Mouse (Mus musculus): ENCODE measurements around the gene Cbx4. TPM values are rescaled to one million over a fixed set of nuclear protein-coding genes. Genes with fewer than 3 reads are reported as not detected.

Cbx4 gene
- polyA plus RNA-seq, 1 experiment from 2014 or later, result 13.3 TPM

DNA sequence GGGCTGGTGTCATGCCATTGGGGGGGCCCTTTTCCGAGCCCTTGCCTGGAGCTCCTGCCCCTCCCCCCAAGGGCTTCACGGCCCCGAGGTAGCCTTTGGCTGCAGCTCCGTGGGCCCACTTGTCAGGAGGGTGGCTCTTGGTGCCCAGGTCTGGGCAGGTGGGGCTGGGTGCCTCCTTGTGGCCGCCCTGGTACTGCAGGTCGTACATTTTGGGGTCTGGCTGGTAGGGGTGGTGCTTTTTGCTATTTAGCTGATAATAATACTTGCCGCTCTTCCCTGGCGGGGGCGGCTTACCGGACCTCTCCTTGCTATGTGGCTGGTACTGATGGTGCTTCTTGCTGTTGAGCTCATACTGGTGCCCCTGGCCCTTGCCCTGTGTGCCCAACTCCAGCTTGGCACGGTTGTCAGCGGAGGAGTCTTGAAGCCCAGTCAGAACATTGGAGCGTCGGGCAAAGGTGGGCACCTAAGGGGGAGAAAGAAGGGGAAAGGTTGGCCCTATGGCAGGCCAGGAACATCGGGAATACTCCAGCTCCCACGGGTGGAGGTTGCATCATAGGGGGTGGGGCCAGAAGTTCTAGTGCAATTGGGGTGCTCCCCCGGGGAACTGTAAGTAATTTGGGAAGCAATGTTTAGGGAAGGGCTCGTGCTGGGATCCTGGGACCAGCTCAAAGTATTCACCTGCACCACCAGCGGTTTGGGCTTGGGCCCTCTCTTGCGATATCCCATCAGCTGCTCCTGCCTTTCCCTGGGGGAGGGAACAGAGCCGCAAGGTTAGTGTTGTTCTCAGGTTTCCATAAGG is 4.0 kb downstream of the Cbx4 start:
- Histone ChIP-seq H3K27ac (no peak overlapping the region), H3K9me3 (no peaks in the 10 kb centered on the region), H3K27me3 (no peaks in the 10 kb centered on the region), H3K4me1 (peaks cover 74% of the 10 kb centered on the region), H3K36me3 (peaks cover 24% of the 10 kb centered on the region), H3K9ac (no peak overlapping the region), H3K4me2 (no peak overlapping the region), H3K4me3 (no peak overlapping the region)
- ATAC-seq (ENCODE audit: borderline replicate concordance, extremely low read depth, low FRiP score, low TSS enrichment), result no peak
- WGBS, result 50% methylated on average over 21 of the region's 21 CpGs

DNA sequence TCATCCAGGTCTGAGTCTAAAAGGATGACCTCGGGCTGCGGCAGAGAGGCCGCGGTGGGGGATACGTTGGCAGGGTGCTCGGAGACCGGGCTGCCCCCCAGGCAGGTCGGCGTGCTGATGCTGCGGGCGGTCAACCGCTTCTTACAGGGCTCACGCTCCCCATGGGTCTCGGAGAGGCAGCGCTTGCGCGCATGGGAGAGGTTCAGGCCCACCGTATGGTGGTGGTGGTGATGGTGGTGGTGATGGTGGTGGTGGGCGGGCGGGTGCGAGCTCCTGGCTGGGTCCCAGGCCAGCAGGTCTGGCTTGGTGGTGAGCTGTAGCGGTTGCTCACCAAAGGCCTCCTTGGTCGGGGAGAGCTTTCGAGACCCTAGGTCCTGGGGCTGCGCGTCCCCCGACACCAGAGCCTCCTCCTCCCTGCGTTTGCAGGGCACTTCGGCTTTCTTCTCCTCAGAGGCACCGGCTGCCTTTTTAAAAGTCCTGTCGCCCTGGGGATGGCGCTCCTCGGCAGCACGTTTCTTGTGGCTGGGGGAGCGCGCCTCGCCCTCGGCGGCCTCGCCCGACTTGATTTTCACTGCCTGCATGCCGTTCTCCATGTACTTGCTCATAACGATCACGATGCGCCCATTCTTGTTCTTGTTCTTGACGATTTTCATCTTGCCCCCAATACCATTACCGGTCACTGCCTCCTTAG is 4.7 kb downstream of the Cbx4 start:
- H3K27ac ChIP-seq, result no peak overlapping the region
- no peak overlapping the region for H3K4me3 ChIP-seq
- no peak for ATAC-seq (ENCODE audit: borderline replicate concordance, extremely low read depth, low FRiP score, low TSS enrichment)
- 62% methylated on average over 47 of the region's 47 CpGs for WGBS
- no peaks in the 10 kb centered on the region for H3K9me3 ChIP-seq
- no peak overlapping the region for H3K9ac ChIP-seq
- H3K4me1 ChIP-seq, result peaks cover 67% of the 10 kb centered on the region
- no peaks in the 10 kb centered on the region for H3K27me3 ChIP-seq
- peaks cover 24% of the 10 kb centered on the region for H3K36me3 ChIP-seq
- H3K4me2 ChIP-seq, result no peak overlapping the region

GRCm38 (mm10) chr11:119080461-119081147 is 5.4 kb downstream of the Cbx4 start:
- no peak for ATAC-seq (ENCODE audit: borderline replicate concordance, extremely low read depth, low FRiP score, low TSS enrichment)
- Histone ChIP-seq H3K27me3 (no peaks in the 10 kb centered on the region), H3K36me3 (peaks cover 24% of the 10 kb centered on the region), H3K9me3 (no peaks in the 10 kb centered on the region), H3K4me3 (no peak overlapping the region), H3K9ac (no peak overlapping the region), H3K27ac (no peak overlapping the region), H3K4me2 (no peak overlapping the region), H3K4me1 (peaks cover 67% of the 10 kb centered on the region)
- 62% methylated on average over 33 of the region's 33 CpGs for WGBS

GRCm38 (mm10) chr11:119079445-119079837 is 6.6 kb downstream of the Cbx4 start:
- 44% methylated on average over 7 of the region's 7 CpGs for WGBS
- peak overlapping the region; percentile 72 for H3K27ac ChIP-seq
- peaks cover 24% of the 10 kb centered on the region for H3K36me3 ChIP-seq
- H3K4me1 ChIP-seq, result peaks cover 65% of the 10 kb centered on the region
- H3K4me2 ChIP-seq, result peak overlapping the region; percentile 45
- H3K9ac ChIP-seq, result peak overlapping the region; percentile 16; the same call in 1 of the 2 replicates
- ATAC-seq (ENCODE audit: borderline replicate concordance, extremely low read depth, low FRiP score, low TSS enrichment), result no peak
- H3K27me3 ChIP-seq, result no peaks in the 10 kb centered on the region
- H3K4me3 ChIP-seq, result peak overlapping the region; percentile 0; the same call in 1 of the 2 replicates
- H3K9me3 ChIP-seq, result no peaks in the 10 kb centered on the region

DNA sequence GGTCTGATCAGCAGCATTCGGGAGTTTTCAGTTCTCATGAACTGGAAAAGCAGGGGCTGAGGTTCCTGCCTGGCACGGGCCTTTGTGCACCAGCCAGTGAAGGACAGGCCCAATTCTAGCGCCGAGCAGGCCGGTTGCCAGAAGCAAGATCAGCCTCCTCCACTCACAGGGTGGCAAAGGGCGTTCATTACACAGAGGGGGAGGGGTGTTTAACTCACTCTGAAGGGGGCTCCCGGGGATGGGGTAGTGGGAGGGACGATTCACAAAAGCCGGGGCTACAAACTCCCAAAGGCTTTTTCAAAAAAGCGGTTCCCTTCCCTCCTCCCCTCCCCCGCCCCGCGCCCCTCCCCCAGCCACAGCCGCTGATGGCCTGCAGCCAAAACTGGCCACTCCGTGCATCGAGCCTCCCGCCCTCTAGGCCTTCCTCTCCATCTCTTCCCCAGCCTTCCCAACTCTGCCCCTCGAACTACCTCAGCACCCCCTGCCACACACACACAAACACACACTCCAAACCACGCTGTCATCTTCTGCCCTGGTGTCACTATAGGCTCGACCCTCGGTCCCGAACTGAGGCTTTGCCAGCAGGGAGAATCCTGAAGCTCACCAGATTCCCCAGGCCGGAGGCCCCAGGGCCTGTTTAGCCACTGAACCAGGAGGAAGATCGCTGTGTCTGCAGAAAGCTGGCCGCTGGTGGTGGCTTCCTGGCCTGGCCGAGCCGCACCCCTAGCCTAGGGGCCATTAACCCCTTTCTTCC is 7.2 kb downstream of the Cbx4 start:
- 5% methylated on average over 23 of the region's 27 CpGs for WGBS
- Histone ChIP-seq H3K4me1 (peaks cover 60% of the 10 kb centered on the region), H3K9me3 (no peaks in the 10 kb centered on the region), H3K4me3 (peak overlapping the region; percentile 0), H3K27me3 (no peaks in the 10 kb centered on the region), H3K9ac (peak overlapping the region; percentile 20), H3K4me2 (peak overlapping the region; percentile 45), H3K27ac (peak overlapping the region; percentile 72), H3K36me3 (peaks cover 24% of the 10 kb centered on the region)
- ATAC-seq (ENCODE audit: borderline replicate concordance, extremely low read depth, low FRiP score, low TSS enrichment), result peak; percentile 68

DNA sequence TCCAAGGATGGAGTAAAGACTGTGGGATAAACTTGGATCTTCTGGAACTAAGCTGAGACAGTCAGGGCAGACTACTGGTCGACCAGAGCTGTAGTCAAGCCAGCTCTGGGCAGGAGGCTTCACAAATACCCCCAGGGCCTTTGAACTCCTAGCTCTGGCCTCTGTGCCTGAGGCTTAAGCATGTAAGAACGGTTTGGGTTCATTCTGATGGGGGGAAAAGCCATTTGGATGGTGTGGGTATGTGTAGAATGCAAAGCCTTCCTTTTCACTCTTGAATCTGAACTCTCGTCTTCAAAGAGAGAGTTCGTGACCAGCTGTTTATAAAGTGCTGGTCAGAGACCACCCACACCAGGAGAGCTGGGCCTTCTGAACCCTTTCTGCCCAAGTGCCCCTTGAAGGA is 8.3 kb downstream of the Cbx4 start:
- ATAC-seq (ENCODE audit: borderline replicate concordance, extremely low read depth, low FRiP score, low TSS enrichment), result no peak
- H3K4me3 ChIP-seq, result no peak overlapping the region
- H3K27me3 ChIP-seq, result no peaks in the 10 kb centered on the region
- peaks cover 56% of the 10 kb centered on the region for H3K4me1 ChIP-seq
- H3K9ac ChIP-seq, result no peak overlapping the region
- H3K27ac ChIP-seq, result peak overlapping the region; percentile 72; the same call in 1 of the 2 replicates
- H3K36me3 ChIP-seq, result peaks cover 24% of the 10 kb centered on the region
- no peak overlapping the region for H3K4me2 ChIP-seq
- no peaks in the 10 kb centered on the region for H3K9me3 ChIP-seq
- WGBS, result 71% methylated on average over 4 of the region's 4 CpGs

DNA sequence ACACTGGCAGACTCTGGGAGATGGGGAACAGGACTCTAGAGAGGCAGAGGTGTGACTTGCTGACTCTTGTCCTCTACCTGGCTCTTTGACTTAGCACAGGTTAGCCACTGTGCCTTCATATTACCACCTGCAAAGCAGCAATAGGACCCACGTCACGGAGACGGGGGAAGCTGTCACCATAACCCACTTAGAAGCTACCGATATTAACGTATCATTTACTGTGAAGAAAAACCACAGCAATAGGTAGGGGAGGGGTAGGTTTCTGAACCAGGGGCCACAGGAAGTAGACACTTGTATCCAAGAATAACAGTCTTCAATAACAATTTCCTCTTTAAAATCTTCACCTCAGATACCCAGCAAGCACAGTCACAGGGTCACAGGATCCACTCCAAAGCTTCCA is 10.2 kb downstream of the Cbx4 start:
- WGBS, result 89% methylated on average over 5 of the region's 5 CpGs
- H3K27me3 ChIP-seq, result no peaks in the 10 kb centered on the region
- peaks cover 7% of the 10 kb centered on the region for H3K36me3 ChIP-seq
- ATAC-seq (ENCODE audit: borderline replicate concordance, extremely low read depth, low FRiP score, low TSS enrichment), result no peak
- H3K4me2 ChIP-seq, result no peak overlapping the region
- no peak overlapping the region for H3K27ac ChIP-seq
- peaks cover 46% of the 10 kb centered on the region for H3K4me1 ChIP-seq
- no peak overlapping the region for H3K9ac ChIP-seq
- no peaks in the 10 kb centered on the region for H3K9me3 ChIP-seq
- no peak overlapping the region for H3K4me3 ChIP-seq

DNA sequence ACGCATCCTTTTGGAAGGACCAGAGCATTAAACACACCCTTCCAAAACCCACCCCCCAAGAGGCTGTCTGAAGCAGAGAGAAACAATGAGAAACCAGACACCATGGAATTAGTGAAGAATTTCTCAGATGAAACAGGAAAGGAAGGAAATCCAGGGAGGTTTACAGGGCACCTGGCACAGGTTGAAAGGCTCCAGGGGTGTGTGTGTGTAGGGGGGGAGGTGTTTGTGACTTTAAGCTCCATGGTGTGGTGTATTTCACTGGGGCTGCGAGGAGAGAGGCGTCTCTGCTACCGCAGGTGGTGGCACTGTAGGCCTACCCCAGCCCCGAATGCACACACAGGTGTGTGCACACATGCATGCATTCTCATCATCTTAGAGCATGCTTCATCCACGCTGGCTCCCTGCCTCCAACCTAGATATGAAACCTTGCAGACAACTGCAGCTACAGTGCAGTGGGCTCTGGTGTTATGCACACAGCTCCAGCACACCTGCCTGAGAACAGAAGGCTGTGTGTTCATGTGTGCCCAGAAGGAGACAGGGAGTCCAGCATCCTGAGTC is 12.1 kb downstream of the Cbx4 start:
- 69% methylated on average over 6 of the region's 6 CpGs for WGBS
- H3K36me3 ChIP-seq, result no peaks in the 10 kb centered on the region
- ATAC-seq (ENCODE audit: borderline replicate concordance, extremely low read depth, low FRiP score, low TSS enrichment), result no peak
- H3K9me3 ChIP-seq, result no peaks in the 10 kb centered on the region
- H3K27ac ChIP-seq, result no peak overlapping the region
- no peak overlapping the region for H3K4me2 ChIP-seq
- H3K9ac ChIP-seq, result no peak overlapping the region
- peaks cover 29% of the 10 kb centered on the region for H3K4me1 ChIP-seq
- H3K4me3 ChIP-seq, result no peak overlapping the region
- H3K27me3 ChIP-seq, result no peaks in the 10 kb centered on the region

DNA sequence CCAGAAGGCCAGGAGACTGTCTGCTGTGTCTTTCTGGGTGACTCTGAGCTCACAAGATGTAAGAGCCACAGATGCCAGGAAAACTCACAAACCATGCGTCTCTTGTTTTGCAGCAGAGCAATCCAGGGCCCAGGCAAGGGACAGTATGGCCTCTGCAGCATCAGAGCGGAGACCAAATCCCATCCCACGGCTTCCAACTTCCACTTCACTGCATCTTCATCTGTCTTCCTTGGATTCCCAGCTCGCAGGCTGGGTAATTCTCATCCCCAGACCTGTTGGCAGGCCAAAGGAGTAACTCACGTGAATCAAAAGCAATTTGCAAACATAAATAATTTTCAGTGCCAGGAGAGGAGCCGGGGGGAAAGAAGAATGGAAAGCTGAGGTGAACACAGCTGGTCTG is 13.0 kb downstream of the Cbx4 start:
- Histone ChIP-seq H3K4me2 (no peak overlapping the region), H3K4me1 (peaks cover 20% of the 10 kb centered on the region), H3K9ac (no peak overlapping the region), H3K27me3 (no peaks in the 10 kb centered on the region), H3K4me3 (no peak overlapping the region), H3K27ac (no peak overlapping the region), H3K9me3 (no peaks in the 10 kb centered on the region), H3K36me3 (no peaks in the 10 kb centered on the region)
- WGBS, result 67% methylated on average over 6 of the region's 6 CpGs
- no peak for ATAC-seq (ENCODE audit: borderline replicate concordance, extremely low read depth, low FRiP score, low TSS enrichment)

GRCm38 (mm10) chr11:119072239-119072638 is 13.8 kb downstream of the Cbx4 start:
- Histone ChIP-seq H3K27ac (no peak overlapping the region), H3K4me3 (no peak overlapping the region), H3K9ac (no peak overlapping the region), H3K4me1 (peaks cover 17% of the 10 kb centered on the region), H3K36me3 (no peaks in the 10 kb centered on the region), H3K4me2 (no peak overlapping the region), H3K27me3 (no peaks in the 10 kb centered on the region), H3K9me3 (no peaks in the 10 kb centered on the region)
- ATAC-seq (ENCODE audit: borderline replicate concordance, extremely low read depth, low FRiP score, low TSS enrichment), result no peak
- 66% methylated on average over 7 of the region's 7 CpGs for WGBS

- Histone ChIP-seq H3K27me3 (peaks cover 3% of the 10 kb centered on the region; the same call in 1 of the 2 replicates), H3K9ac (no peak overlapping the region), H3K36me3 (no peaks in the 10 kb centered on the region), H3K27ac (no peak overlapping the region), H3K9me3 (no peaks in the 10 kb centered on the region), H3K4me1 (peaks cover 1% of the 10 kb centered on the region; the same call in 1 of the 2 replicates), H3K4me2 (no peak overlapping the region), H3K4me3 (no peak overlapping the region)
- WGBS, result 76% methylated on average over 8 of the region's 8 CpGs
- no peak for ATAC-seq (ENCODE audit: borderline replicate concordance, extremely low read depth, low FRiP score, low TSS enrichment)
Observed at GRCm38 (mm10) chr11:119066841-119067240, 19.2 kb downstream of the Cbx4 start.

Measured in lung, embryonic 15.5 days (tissue).